Mouse (Mus musculus) kidney, embryonic 16.5 days (tissue): ENCODE results near the gene Cnfn. TPM values are rescaled to one million over a fixed set of nuclear protein-coding genes. Genes with fewer than 3 reads are reported as not detected.

Experiments
- ATAC-seq: fragments of 200-750 bp; cut with Nextera tagmentation; 2 replicates; pipeline ENCODE4 v1.8.0; 2017; ENCODE audit warnings: moderate TSS enrichment; ENCODE audit not compliant: low FRiP score, low TSS enrichment
- H3K27ac ChIP-seq: fragments of 300-500 bp; sonication (generic); 2 replicates; pipeline ENCODE4 v1.5.1; 2014; ENCODE audit warnings: low read length
- H3K27me3 ChIP-seq: fragments of 300-500 bp; sonication (generic); 2 replicates; pipeline ENCODE4 v1.6.1; 2014; ENCODE audit warnings: low read length, control low read depth, mixed read lengths; ENCODE audit not compliant: insufficient read depth
- H3K36me3 ChIP-seq: fragments of 300-500 bp; sonication (generic); 2 replicates; pipeline ENCODE4 v1.6.1; 2014; ENCODE audit warnings: low read length, control low read depth, mixed read lengths; ENCODE audit not compliant: insufficient read depth
- H3K4me1 ChIP-seq: fragments of 300-500 bp; sonication (generic); 2 replicates; pipeline ENCODE4 v1.6.1; 2014; ENCODE audit warnings: low read length, control low read depth, mixed read lengths; ENCODE audit not compliant: insufficient read depth
- H3K4me2 ChIP-seq: fragments of 300-500 bp; sonication (generic); replicated peaks from 2 replicates; pipeline ENCODE4 v1.6.1; 2014; ENCODE audit warnings: low read depth, low read length
- H3K4me3 ChIP-seq: fragments of 300-500 bp; sonication (generic); 2 replicates; pipeline ENCODE4 v1.5.1; 2014; ENCODE audit warnings: mild to moderate bottlenecking, low read length
- H3K9ac ChIP-seq: fragments of 300-500 bp; sonication (generic); replicated peaks from 2 replicates; pipeline ENCODE4 v1.6.1; 2014; ENCODE audit warnings: low read length
- H3K9me3 ChIP-seq: fragments of 300-500 bp; sonication (generic); 2 replicates; pipeline ENCODE4 v1.6.1; 2016; ENCODE audit warnings: low read length, control low read depth
- WGBS: fragments of 180-500 bp; shearing (Covaris S2); extraction: QIAGEN DNeasy Blood & Tissue Kit; methylation state at CpG from one replicate; pipeline ENCODE4 v1.1.7; 2014; 5-methylcytosine and 5-hydroxymethylcytosine counted together
- polyA plus RNA-seq: library from polyadenylated mRNA; unstranded; fragments of >200 nt; fragmentation: Nextera tagmentation; extraction: Ambion mirVana; gene quantifications from 2 replicates; pipeline ENCODE4 v1.2.1, GENCODE M21; 2015

Cnfn gene
- polyA plus RNA-seq = 1.4 TPM in 1 of 2 replicates, not detected in the other

GRCm38 (mm10) chr7:25369058-25369749, at the start of gene Cnfn:
Gene Cnfn, minus strand, starts transcription at chr7:25369724.
- no peak for ATAC-seq
- 38% methylated on average over 12 of the region's 12 CpGs for WGBS
- H3K9me3 ChIP-seq = no peaks in the 10 kb centered on the region
- no peak within 1 kb of the TSS for H3K4me2 ChIP-seq
- peaks cover 9% of the 10 kb centered on the region for H3K4me1 ChIP-seq
- H3K27ac ChIP-seq = no peak within 1 kb of the TSS
- H3K27me3 ChIP-seq = peaks cover 43% of the 10 kb centered on the region
- H3K36me3 ChIP-seq = peaks cover 5% of the 10 kb centered on the region; the same call in 1 of the 2 replicates
- no peak within 1 kb of the TSS for H3K4me3 ChIP-seq
- H3K9ac ChIP-seq = no peak within 1 kb of the TSS

DNA sequence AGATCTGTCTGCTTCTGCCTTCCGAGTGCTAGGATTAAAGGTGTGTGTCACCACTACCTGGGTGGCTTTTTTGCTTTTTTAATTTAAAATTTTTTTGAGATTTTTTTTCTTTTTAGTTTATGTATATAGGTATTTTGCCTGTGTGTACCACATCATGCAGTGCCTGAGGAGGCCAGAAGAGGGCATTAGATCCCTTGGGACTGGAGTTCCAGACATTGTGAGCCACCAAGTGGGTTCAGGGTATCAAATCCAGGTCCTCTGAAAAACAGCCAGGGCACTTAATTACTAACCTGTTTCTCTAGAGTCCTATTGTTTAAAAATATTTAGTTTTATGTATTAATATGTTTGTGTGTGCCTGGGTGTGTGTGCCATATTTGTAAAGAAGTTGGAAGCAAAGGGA, 48.1 kb upstream of the Cnfn start:
- H3K4me2 ChIP-seq = no peak overlapping the region
- WGBS = 82% methylated on average over 1 of the region's 1 CpGs
- no peak overlapping the region for H3K27ac ChIP-seq

DNA sequence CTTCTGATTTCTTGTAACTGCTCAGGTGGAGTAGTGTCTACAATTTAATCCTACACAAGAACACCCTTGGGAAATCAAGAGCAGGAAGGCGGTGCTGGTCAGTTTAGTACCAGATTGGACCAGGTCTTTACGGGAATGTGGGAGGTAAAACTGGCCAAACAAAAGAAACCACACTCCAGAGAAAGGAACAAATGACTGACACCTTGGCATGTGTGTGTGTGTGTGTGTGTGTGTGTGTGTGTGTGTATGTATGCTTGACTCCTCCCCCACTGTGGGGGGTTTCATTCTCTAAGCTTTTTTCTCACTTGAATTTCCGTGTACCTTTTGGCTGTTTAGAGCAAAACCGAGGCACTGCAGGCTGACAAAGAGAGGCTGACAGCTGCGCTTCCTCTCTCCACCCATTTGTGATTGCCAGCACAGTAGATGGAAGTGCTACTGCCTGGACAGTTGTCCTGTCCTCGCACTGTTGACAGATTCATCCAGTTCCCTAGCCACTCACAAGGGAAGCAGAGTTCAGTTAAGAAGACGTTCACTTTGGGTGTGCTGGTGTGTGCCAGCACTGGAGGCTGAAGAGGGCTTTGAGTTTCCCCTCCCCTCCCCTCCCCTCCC, 43.4 kb upstream of the Cnfn start, which contains the start of gene Cxcl17:
TSS of gene Cxcl17 (minus strand) at position 54 of the 609 bp plus-strand sequence.
- Histone ChIP-seq H3K36me3 (no peaks in the 10 kb centered on the region), H3K4me2 (no peak within 1 kb of the TSS), H3K9me3 (no peaks in the 10 kb centered on the region), H3K9ac (no peak within 1 kb of the TSS), H3K27ac (no peak within 1 kb of the TSS), H3K27me3 (no peaks in the 10 kb centered on the region), H3K4me3 (no peak within 1 kb of the TSS), H3K4me1 (no peaks in the 10 kb centered on the region)
- 47% methylated on average over 7 of the region's 7 CpGs for WGBS
- ATAC-seq = no peak

More for the DNA sequence above, 48.1 kb upstream of the Cnfn start:
- H3K4me3 ChIP-seq = no peak overlapping the region
- H3K36me3 ChIP-seq = no peaks in the 10 kb centered on the region
- no peaks in the 10 kb centered on the region for H3K9me3 ChIP-seq
- H3K9ac ChIP-seq = no peak overlapping the region
- H3K4me1 ChIP-seq = no peaks in the 10 kb centered on the region
- no peaks in the 10 kb centered on the region for H3K27me3 ChIP-seq
- no peak for ATAC-seq

- H3K27me3 ChIP-seq = no peaks in the 10 kb centered on the region
- no peaks in the 10 kb centered on the region for H3K9me3 ChIP-seq
- ATAC-seq = no peak
- no peak overlapping the region for H3K4me2 ChIP-seq
- H3K27ac ChIP-seq = no peak overlapping the region
- no peak overlapping the region for H3K9ac ChIP-seq
- no peaks in the 10 kb centered on the region for H3K36me3 ChIP-seq
- no peaks in the 10 kb centered on the region for H3K4me1 ChIP-seq
- 81% methylated on average over 3 of the region's 3 CpGs for whole genome bisulfite sequencing
- no peak overlapping the region for H3K4me3 ChIP-seq
Observed at GRCm38 (mm10) chr7:25411861-25412260, 42.3 kb upstream of the Cnfn start.

GRCm38 (mm10) chr7:25410969-25411615, 41.6 kb upstream of the Cnfn start:
- ATAC-seq = no peak
- H3K4me3 ChIP-seq = no peak overlapping the region
- no peaks in the 10 kb centered on the region for H3K27me3 ChIP-seq
- H3K9me3 ChIP-seq = no peaks in the 10 kb centered on the region
- 82% methylated on average over 1 of the region's 1 CpGs for WGBS
- H3K27ac ChIP-seq = no peak overlapping the region
- no peak overlapping the region for H3K4me2 ChIP-seq
- H3K36me3 ChIP-seq = no peaks in the 10 kb centered on the region
- H3K4me1 ChIP-seq = no peaks in the 10 kb centered on the region
- no peak overlapping the region for H3K9ac ChIP-seq

GRCm38 (mm10) chr7:25409114-25409760, 39.7 kb upstream of the Cnfn start:
- H3K4me3 ChIP-seq = no peak overlapping the region
- no peaks in the 10 kb centered on the region for H3K27me3 ChIP-seq
- H3K9ac ChIP-seq = no peak overlapping the region
- no peak for ATAC-seq
- H3K4me1 ChIP-seq = no peaks in the 10 kb centered on the region
- no peaks in the 10 kb centered on the region for H3K36me3 ChIP-seq
- no peak overlapping the region for H3K27ac ChIP-seq
- no peak overlapping the region for H3K4me2 ChIP-seq
- no peaks in the 10 kb centered on the region for H3K9me3 ChIP-seq
- WGBS = 59% methylated on average over 4 of the region's 4 CpGs

GRCm38 (mm10) chr7:25406468-25406867, 36.9 kb upstream of the Cnfn start:
- Histone ChIP-seq H3K27ac (no peak overlapping the region), H3K9ac (no peak overlapping the region), H3K9me3 (no peaks in the 10 kb centered on the region), H3K27me3 (no peaks in the 10 kb centered on the region), H3K4me2 (no peak overlapping the region), H3K4me1 (peaks cover 6% of the 10 kb centered on the region; the same call in 1 of the 2 replicates), H3K4me3 (no peak overlapping the region), H3K36me3 (no peaks in the 10 kb centered on the region)
- ATAC-seq = no peak
- WGBS = 71% methylated on average over 7 of the region's 7 CpGs

- no peak overlapping the region for H3K4me3 ChIP-seq
- WGBS = 3% methylated on average over 2 of the region's 2 CpGs
- H3K9me3 ChIP-seq = no peaks in the 10 kb centered on the region
- H3K4me2 ChIP-seq = no peak overlapping the region
- no peaks in the 10 kb centered on the region for H3K36me3 ChIP-seq
- H3K27me3 ChIP-seq = no peaks in the 10 kb centered on the region
- peak; percentile 71 for ATAC-seq
- no peak overlapping the region for H3K9ac ChIP-seq
- peaks cover 7% of the 10 kb centered on the region for H3K4me1 ChIP-seq
- H3K27ac ChIP-seq = peak overlapping the region; percentile 74
Observed at GRCm38 (mm10) chr7:25402671-25403101, 33.2 kb upstream of the Cnfn start.

GRCm38 (mm10) chr7:25401986-25402385, 32.5 kb upstream of the Cnfn start:
- ATAC-seq = no peak
- no peak overlapping the region for H3K4me3 ChIP-seq
- 36% methylated on average over 5 of the region's 5 CpGs for WGBS
- H3K4me2 ChIP-seq = no peak overlapping the region
- peaks cover 14% of the 10 kb centered on the region for H3K4me1 ChIP-seq
- peak overlapping the region; percentile 74 for H3K27ac ChIP-seq
- H3K9me3 ChIP-seq = no peaks in the 10 kb centered on the region
- H3K27me3 ChIP-seq = no peaks in the 10 kb centered on the region
- no peaks in the 10 kb centered on the region for H3K36me3 ChIP-seq
- H3K9ac ChIP-seq = no peak overlapping the region
